Mouse (Mus musculus) lung, postnatal 0 days (tissue): ENCODE measurements around the gene Chil4. TPM values are rescaled to one million over a fixed set of nuclear protein-coding genes. Genes with fewer than 3 reads are reported as not detected.
"Not testable (repeated sequence)": the region's sequence is repeated elsewhere in the genome, so short reads cannot be mapped to it uniquely, and the experiment has no call there.

Experiments used
- ATAC-seq: fragments of 200-750 bp; cut with Nextera tagmentation; 2 replicates; pipeline ENCODE4 v1.8.0; 2017; ENCODE audit warnings: moderate library complexity
- DNase-seq: peaks from one replicate; pipeline ENCODE4 v3.0.0-alpha.2; 2016; ENCODE audit warnings: low spot score
- H3K27ac ChIP-seq: fragments of 300-500 bp; sonication (generic); 2 replicates; pipeline ENCODE4 v1.5.1; 2014; ENCODE audit warnings: antibody characterized with exemption, mild to moderate bottlenecking, low read length, mixed read lengths
- H3K27me3 ChIP-seq: fragments of 300-500 bp; sonication (generic); replicated peaks from 2 replicates; pipeline ENCODE4 v1.6.1; 2014; ENCODE audit warnings: low read length, mixed read lengths; ENCODE audit not compliant: insufficient read depth
- H3K36me3 ChIP-seq: fragments of 300-500 bp; sonication (generic); 2 replicates; pipeline ENCODE4 v1.6.1; 2014; ENCODE audit warnings: low read length, mixed read lengths; ENCODE audit not compliant: insufficient read depth
- H3K4me1 ChIP-seq: fragments of 300-500 bp; sonication (generic); 2 replicates; pipeline ENCODE4 v1.6.1; 2014; ENCODE audit warnings: antibody characterized with exemption, low read depth, low read length, mixed read lengths; ENCODE audit not compliant: insufficient read depth
- H3K4me2 ChIP-seq: fragments of 300-500 bp; sonication (generic); replicated peaks from 2 replicates; pipeline ENCODE4 v1.6.1; 2014; ENCODE audit warnings: low read depth, mild to moderate bottlenecking, low read length, moderate library complexity, mixed read lengths
- H3K4me3 ChIP-seq: fragments of 300-500 bp; sonication (generic); 2 replicates; pipeline ENCODE4 v1.5.1; 2014; ENCODE audit warnings: low read depth, low read length
- H3K9ac ChIP-seq: fragments of 300-500 bp; sonication (generic); replicated peaks from 2 replicates; pipeline ENCODE4 v1.6.1; 2014; ENCODE audit warnings: low read depth, mild to moderate bottlenecking
- H3K9me3 ChIP-seq: fragments of 300-500 bp; sonication (generic); 2 replicates; pipeline ENCODE4 v1.6.1; 2016; ENCODE audit warnings: low read length, mixed read lengths
- CTCF ChIP-seq: IDR thresholded peaks from 2 replicates; pipeline ENCODE4 v1.5.1; 2016; ENCODE audit warnings: antibody characterized with exemption, mild to moderate bottlenecking
- EP300 ChIP-seq: IDR thresholded peaks from 2 replicates; pipeline ENCODE4 v1.6.1; 2016; ENCODE audit warnings: antibody characterized with exemption, mild to moderate bottlenecking, control low read depth
- WGBS: fragments of 180-500 bp; shearing (Covaris S2); extraction: QIAGEN DNeasy Blood & Tissue Kit; methylation state at CpG from one replicate; pipeline ENCODE4 v1.1.7; 2014; 5-methylcytosine and 5-hydroxymethylcytosine counted together
- polyA plus RNA-seq: library from polyadenylated mRNA; unstranded; fragments of >200 nt; fragmentation: Nextera tagmentation; extraction: Ambion mirVana; gene quantifications from 2 replicates; pipeline ENCODE4 v1.2.1, GENCODE M21; 2015

The Chil4 gene
- polyA plus RNA-seq, 1 experiment from 2014 or later, result not detected

- H3K27me3 ChIP-seq, result no peaks in the 10 kb centered on the region
- no peaks in the 10 kb centered on the region for H3K36me3 ChIP-seq
- no peaks in the 10 kb centered on the region for H3K4me1 ChIP-seq
- 0 out of 2 replicates have a peak, but pooled peaks cover 2% of the 10 kb centered on the region for H3K9me3 ChIP-seq
- no peak overlapping the region for H3K4me3 ChIP-seq
- H3K27ac ChIP-seq, result no peak overlapping the region
- DNase-seq, result no peak
- H3K9ac ChIP-seq, result no peak overlapping the region
- TF ChIP-seq EP300 (no peak), CTCF (no peak)
- 85% methylated on average over 5 of the region's 5 CpGs for WGBS
- H3K4me2 ChIP-seq, result no peak overlapping the region
- no peak for ATAC-seq
Observed at GRCm38 (mm10) chr3:106239196-106239791, 20.0 kb upstream of the Chil4 start.

GRCm38 (mm10) chr3:106223391-106223790, 4.1 kb upstream of the Chil4 start:
- WGBS, result 59% methylated on average over 3 of the region's 3 CpGs
- not testable (repeated sequence) for DNase-seq

GRCm38 (mm10) chr3:106221625-106222265, 2.4 kb upstream of the Chil4 start:
- H3K4me1 ChIP-seq, result no peaks in the 10 kb centered on the region

More at GRCm38 (mm10) chr3:106223391-106223790, 4.1 kb upstream of the Chil4 start:
- H3K9me3 ChIP-seq, H3K27me3 ChIP-seq, H3K4me2 ChIP-seq, H3K4me3 ChIP-seq, H3K4me1 ChIP-seq, H3K9ac ChIP-seq, H3K27ac ChIP-seq, ATAC-seq, H3K36me3 ChIP-seq: not testable (repeated sequence)

GRCm38 (mm10) chr3:106218284-106218954, 888 bp downstream of the Chil4 start:
- H3K36me3 ChIP-seq, H3K4me3 ChIP-seq, H3K27ac ChIP-seq, H3K4me1 ChIP-seq, ATAC-seq, DNase-seq, H3K27me3 ChIP-seq, H3K4me2 ChIP-seq, H3K9me3 ChIP-seq, H3K9ac ChIP-seq: not testable (repeated sequence)
- 76% methylated on average over 4 of the region's 4 CpGs for WGBS

More at GRCm38 (mm10) chr3:106221625-106222265, 2.4 kb upstream of the Chil4 start:
- ATAC-seq (no peak), DNase-seq (no peak)
- H3K9ac ChIP-seq, result no peak overlapping the region
- H3K27ac ChIP-seq, result no peak overlapping the region
- no peaks in the 10 kb centered on the region for H3K36me3 ChIP-seq
- H3K9me3 ChIP-seq, result no peaks in the 10 kb centered on the region
- H3K4me3 ChIP-seq, result no peak overlapping the region
- H3K27me3 ChIP-seq, result no peaks in the 10 kb centered on the region
- TF ChIP-seq CTCF (no peak), EP300 (no peak)
- no peak overlapping the region for H3K4me2 ChIP-seq
- WGBS, result 81% methylated on average over 1 of the region's 1 CpGs

- H3K4me2 ChIP-seq, DNase-seq, ATAC-seq, H3K9ac ChIP-seq, H3K27ac ChIP-seq, H3K36me3 ChIP-seq, H3K4me1 ChIP-seq, H3K9me3 ChIP-seq, H3K4me3 ChIP-seq, H3K27me3 ChIP-seq: not testable (repeated sequence)
- 39% methylated on average over 1 of the region's 1 CpGs for WGBS
Observed at GRCm38 (mm10) chr3:106198030-106198429, 21.3 kb downstream of the Chil4 start.

- 50% methylated on average over 2 of the region's 2 CpGs for WGBS
- H3K4me1 ChIP-seq, result not testable (repeated sequence)
Observed at GRCm38 (mm10) chr3:106197246-106197645, 22.1 kb downstream of the Chil4 start.

More at GRCm38 (mm10) chr3:106197246-106197645, 22.1 kb downstream of the Chil4 start:
- H3K27me3 ChIP-seq, H3K27ac ChIP-seq, H3K9ac ChIP-seq, H3K4me2 ChIP-seq, ATAC-seq, H3K9me3 ChIP-seq, H3K4me3 ChIP-seq, H3K36me3 ChIP-seq, DNase-seq: not testable (repeated sequence)
